Mouse (Mus musculus): ENCODE measurements around the gene D630003M21Rik. TPM values are rescaled to one million over a fixed set of nuclear protein-coding genes. Genes with fewer than 3 reads are reported as not detected.

Gene D630003M21Rik
- total RNA-seq, 2 experiments from 2014 or later, result 4.3 to 4.4 TPM

DNA sequence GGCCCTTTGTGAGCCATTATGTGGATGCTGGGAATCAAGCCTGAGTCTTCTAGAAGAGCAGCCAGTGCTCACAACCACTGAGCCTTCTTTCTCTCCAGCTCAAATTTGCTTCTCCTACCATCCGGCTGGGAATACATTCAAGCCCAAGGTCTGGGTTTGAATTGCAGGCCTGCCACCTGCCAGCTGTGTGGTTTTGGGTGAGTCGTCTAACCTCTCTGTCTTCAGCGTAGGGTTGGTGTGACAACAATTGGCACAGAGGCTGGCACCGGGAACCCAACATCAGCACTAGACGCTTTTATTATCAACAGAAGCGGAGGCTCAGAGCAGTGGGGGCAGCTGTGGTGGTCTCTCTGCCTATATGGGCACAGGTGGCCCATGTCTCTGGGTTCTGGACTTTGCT, 30.2 kb downstream of the D630003M21Rik start:
- DNase-seq (ENCODE audit: low spot score in 2 of 2), result no peak

DNA sequence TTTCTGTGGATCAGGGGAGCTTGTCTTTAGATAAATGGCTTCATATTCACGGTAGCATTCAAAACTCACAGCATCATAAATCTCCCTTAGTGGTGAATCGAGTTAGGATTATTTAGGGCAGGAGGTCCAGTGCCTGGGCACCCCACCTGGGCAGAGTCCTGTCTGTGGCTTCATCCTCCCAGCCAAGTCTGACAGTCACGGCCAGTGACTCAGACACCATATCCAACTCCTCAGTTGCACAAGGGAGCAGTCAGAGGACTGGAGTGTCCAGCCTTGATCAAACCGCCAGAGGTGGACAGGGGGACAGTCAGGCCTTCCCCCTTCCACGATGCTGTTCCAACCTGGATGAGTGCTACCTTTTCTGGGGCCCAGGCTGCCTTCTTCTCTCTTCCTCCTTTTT, 31.1 kb downstream of the D630003M21Rik start:
- DNase-seq (ENCODE audit: low spot score in 2 of 2), result no peak

DNA sequence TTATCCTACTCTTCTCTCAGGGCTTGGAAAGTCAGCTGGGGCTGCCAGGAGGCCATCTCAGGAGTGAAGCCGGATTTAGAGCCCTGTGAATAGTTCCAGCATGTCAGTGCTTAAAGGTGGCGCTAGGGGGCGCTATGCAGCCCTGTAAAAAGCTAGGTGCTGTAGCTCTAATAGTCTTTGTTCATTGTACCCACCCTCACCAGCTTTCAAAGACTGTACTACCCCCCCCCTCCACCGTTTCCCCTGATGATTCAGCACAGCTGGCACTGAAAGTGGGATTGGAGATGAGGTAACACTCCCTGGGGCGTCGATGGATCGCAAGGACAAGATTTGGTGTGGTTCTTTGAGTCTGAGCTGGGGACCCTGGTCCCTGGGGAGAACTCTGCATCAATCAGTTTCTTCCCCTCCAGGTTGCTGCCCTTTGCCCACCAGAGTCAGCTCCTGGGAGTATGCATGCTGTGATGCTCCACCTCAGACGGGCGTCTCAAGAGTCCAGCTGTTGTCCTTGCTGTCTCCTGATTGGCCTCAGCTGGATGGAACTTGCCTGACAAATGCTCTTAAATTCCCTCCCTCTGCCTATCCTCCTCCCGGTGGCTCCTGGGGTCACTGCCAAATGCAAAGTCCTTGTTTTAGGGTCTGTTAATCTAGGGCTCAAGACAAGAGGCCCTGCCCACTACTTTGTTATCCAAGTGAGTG, 33.9 kb downstream of the D630003M21Rik start:
- DNase-seq (ENCODE audit: low spot score in 2 of 2), result peak; percentile 56 to 69

DNA sequence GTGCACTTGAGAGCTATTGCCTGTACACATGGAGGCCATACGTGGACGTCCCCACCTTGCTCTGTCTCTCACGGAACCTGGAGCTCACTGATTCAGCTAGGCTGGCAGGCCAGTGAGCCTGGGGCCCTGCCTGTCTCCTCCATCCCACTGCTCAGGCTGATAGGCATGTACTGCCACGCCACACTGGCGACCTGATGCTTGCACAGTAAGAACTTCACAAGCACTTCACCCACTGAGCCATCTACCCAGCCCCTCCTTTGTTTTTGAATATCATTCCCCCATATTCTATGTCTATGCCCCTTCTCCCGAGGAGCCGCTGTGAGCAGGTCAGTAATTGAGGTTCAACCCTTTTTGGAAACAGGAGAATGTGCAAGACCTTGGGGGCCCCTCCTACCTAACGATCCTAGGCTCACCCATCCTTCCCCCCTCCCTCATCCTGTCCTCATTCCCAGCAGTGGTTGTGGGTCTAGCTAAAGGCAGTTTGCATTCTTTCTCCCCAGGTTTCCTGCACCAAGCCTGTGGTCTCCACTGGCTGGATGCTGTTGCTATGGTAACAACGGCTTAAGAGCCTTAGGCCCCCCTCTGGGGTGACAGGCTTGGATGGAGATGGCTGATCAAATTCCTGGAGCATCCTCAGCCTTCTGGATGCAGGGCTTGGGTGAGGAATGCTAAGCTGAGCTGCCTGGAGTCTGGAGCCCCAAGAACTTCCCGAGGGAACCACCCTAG, 35.2 kb downstream of the D630003M21Rik start:
- no peak for DNase-seq (ENCODE audit: low spot score in 2 of 2)

DNA sequence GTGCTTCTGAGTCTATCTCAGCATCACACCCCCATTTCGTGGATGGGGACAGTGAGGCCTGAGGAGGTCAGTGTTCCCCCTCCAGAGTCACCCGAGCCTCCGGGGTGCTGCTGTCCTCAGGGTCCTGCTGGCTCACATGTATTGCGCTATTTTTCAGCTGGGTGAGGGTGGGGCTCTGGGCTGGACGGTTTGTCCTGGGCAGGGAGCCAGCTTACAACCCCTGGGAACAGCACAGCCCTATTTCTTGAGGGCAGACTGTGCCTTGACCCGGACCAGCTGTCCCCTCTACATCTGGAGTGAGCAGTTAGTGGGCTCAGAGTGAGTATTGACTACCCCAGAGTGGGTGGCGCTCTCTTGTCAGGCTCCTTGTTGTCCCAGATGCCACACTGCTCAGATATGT, 37.9 kb downstream of the D630003M21Rik start:
- DNase-seq (ENCODE audit: low spot score in 2 of 2), result no peak

DNA sequence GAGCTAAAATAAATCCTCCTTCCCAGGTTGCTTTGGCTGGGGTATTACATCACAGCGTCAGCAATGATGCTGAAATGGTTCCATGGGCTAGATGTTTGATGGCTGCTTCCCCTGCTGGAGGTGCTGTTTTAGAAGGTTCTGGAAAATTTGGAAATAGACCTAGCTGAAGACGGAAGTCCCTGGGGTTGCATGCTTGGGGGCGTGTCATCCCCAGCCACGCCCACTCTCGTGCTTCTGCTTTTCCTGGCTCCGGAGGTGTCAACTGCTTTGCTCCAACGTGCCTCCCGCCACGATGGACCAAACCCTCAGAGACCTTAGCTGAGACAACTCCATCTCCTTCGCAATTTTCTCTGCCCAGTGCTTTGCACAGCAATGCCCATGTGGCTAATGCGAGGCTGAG, 39.6 kb downstream of the D630003M21Rik start:
- no peak for DNase-seq (ENCODE audit: low spot score in 2 of 2)

DNA sequence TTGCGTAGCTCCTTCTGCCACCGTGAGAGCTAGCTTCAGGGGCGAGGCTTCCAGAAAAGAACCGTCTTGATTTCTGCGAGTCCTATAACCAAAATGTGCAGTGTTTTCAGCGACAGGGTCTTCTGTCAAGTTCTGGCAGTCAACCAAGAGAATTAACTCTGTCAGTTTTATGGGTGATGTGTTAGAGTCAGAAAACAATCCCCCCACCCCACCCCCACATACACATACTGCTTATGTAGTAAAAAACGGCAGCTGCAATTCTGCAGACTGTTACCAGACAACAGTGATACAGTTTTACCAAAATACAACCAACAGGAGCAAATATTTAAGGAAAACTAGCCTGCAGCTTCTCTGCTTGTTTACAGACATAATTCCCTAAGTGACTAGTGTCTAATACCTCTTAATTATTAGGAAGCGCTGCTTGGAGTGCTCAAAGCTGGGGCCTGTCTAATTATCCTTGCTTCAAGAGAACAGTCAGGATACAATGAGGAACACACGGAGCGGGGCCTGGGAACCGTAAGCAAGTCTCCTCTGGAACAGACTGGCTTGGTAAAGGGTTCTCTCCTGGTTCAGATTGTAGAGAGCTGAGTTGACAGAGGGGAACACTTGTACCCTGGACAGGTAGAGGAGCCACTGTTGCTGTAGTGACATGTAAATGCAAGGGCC, 42.7 kb downstream of the D630003M21Rik start:
- no peak for DNase-seq (ENCODE audit: low spot score in 2 of 2)

DNA sequence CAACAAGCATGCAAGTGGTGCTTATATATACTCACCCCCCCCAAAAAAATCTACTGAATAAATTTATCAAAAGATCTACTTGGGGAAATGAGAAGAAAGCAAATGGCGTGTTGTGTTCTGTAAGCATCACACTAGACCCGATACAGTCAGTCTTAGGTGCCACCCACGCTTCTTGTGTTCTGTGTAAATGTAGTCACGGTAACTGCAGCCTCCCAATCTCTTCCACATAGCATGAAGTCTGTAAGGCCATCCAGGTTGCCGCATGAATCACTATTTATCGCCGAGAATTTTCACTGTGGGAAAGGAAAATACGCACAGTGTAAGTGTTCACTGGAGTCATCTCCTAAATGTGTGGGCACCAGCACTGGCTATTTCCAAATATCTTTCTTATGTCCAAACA, 45.8 kb downstream of the D630003M21Rik start:
- DNase-seq (ENCODE audit: low spot score in 2 of 2), result no peak

DNA sequence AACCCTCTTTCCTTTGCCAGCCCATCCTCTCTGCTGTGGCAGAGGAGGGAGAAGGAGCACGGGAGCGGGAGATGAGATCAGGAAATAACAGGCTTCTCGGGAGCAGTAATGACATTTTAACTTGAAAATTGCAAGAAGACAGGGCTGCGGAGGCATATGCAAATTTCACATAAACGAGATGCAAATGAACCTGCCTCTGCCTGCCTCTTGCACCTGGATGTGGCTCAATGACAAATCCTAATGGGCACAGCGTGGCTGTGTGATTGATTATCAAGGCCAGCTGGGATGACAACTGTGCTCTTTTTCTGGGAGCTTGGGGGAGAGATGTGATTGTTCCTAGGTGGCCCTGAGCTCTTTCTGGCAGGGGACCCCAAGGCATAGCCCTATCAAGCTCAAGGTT, 47.1 kb downstream of the D630003M21Rik start:
- no peak for DNase-seq (ENCODE audit: low spot score in 2 of 2)

DNA sequence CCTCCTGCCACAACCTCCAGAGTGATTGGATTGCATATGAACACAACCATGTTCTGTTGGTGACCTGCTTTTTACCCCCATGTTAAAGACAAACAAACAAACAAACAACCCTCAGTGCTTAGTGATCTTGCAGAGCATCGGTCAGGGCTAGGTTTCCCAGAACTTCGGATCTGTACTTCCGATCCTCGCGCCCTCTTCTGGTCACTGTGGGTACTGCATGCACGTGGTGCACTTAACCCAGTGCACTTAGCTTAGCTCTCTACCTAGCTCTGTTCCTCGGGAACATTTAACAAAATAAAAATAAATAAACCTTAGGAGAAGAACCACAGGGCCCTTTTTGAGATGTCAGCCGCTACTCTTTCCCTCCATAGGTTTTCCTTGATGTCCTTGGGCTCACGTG, 48.2 kb downstream of the D630003M21Rik start:
- peak; percentile 76 to 81 for DNase-seq (ENCODE audit: low spot score in 2 of 2)

DNA sequence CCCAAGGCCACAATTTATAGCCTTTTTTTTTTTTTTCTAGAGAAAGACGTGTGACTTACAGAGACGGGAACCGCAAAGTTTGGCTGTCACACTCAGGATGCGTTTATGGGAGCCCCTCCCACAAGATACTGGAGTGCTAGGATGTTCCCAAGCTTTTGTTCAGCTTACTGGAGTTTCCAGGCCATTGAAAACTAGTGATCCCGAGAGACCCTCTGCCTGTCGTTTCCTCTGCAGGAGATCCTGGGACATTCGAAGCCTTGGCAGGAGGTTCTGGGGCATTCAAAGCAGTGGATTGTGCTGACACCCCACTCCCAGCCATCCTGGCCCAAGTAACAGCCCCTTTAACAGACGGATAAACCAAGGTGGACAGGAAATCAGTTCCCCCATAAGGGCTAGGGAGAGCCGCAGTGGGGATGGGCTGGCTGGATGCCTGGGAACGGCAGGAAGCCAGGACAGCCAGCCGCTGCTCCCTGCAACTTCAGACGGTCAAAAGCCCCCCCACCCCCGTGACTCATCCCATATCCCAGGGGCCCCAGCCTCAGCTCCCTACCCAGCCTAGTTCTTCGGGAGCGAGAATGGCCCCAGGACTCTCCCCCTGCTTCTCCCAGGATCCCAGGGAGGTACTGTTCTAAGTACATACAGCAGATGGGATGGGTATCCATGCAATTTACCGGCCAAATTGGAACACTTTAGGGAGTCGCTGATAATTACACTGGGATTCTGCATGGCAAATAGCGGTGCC, 49.5 kb downstream of the D630003M21Rik start:
- peak; percentile 30 to 54 for DNase-seq (ENCODE audit: low spot score in 2 of 2)

DNA sequence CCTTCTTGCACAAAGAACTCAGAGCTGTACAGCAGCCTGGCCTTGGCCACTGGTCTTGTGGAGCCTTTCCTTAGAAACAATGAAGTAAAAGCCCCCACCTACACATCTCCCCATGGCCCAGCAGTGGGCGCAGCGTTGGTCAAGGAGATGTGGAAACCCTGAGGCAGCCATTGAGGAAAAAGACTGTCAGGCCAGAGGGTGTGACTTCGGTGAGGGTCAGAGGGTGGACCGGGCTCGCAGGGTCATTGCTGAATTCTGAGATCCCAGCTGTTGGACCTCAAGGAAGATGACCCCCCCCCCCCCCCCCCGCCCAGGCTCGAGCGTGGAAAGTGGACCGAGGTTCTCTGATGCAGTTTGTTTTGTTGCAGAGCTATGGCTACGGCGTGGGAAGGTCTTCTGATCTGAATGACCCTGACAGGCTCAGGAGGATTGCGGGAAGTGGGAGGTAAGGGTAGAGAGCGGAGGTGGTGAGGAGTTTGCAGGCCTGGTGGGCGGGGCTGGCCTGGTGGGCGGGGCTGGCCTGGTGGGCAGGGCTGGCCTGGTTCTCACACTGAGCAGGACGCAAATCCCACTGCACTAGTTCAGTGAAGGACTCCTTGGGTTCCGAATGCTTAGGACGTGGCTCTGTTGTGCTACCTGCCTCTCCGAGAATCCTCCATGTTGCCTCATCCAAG, 50.2 kb downstream of the D630003M21Rik start:
- DNase-seq (ENCODE audit: low spot score in 2 of 2), result peak; percentile 32 to 60

DNA sequence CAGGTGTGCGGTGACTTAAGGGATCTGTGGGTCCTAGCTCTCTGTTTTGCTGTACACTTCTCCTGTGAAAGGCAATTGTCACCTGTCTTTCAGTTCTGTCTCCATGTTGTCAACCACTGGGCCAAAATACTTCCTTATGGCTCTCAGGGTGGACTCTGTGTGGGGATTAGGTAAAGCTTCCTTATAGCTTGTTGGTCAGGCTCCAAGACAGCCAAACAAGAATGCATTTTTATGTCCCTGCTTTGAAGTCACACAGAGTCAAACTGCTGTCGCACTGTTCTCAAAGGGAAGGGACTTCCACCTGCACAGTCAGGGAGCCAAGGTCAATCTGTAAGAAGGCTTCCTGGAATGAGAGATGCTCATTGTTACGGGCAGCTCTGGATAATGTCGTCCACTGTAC, 50.9 kb downstream of the D630003M21Rik start:
- DNase-seq (ENCODE audit: low spot score in 2 of 2), result no peak

DNA sequence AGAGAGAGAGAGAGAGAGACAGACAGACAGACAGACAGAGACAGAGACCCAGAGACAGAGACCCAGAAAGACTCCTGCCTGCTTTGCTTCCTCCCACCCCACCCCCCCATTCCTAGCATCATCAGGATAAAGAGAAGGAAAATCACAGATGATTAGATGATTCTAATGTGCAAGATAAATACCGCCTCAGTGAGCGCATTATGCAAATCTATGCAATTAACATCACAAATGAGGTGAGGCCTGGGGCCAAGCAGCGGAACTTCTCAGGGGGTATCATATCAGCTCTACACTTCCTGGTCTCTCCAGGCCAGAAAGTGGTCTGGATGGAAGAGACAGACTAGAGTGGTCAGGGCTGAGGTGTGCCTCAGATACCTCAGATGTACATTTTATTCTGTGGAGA, 51.4 kb downstream of the D630003M21Rik start:
- DNase-seq (ENCODE audit: low spot score in 2 of 2), result no peak

DNA sequence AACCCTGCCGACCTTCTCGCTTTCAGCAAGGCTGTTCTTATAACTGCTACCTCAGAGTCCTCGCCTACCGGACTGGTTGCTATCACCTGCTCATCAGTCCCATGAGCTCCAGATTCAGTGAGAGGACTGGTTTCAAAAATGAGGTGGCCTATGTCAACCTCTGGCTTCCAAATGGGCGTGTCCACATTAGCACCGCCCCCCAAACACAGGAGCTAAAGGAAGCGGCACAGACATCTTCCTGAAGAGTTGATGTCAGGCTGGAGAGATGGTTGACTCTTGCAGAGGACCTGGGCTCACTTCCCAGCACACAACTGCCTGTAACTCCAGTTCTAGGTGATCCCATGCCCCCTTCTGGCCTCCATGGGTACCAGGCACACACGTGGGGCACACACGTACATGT, 52.3 kb downstream of the D630003M21Rik start:
- no peak for DNase-seq (ENCODE audit: low spot score in 2 of 2)

DNA sequence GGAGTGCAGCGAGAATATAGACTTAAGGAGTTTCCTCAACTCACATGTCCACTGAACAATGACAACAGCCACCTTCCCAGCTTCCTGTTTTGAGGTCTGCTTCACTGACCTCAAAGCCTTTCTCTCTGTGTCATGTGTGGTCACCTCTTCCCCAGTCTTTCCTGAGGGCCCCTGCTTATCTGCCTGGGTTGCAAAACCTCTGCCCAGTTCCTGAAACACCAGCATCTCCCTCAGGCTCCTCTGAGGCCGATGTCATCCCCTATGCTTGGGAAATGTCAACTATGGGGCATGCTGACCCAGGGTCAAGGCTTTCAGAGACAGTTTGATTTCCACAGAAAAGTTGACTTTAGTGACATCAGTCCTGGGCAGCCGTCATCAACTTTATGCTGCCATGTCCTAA, 53.6 kb downstream of the D630003M21Rik start:
- DNase-seq (ENCODE audit: low spot score in 2 of 2), result no peak

DNA sequence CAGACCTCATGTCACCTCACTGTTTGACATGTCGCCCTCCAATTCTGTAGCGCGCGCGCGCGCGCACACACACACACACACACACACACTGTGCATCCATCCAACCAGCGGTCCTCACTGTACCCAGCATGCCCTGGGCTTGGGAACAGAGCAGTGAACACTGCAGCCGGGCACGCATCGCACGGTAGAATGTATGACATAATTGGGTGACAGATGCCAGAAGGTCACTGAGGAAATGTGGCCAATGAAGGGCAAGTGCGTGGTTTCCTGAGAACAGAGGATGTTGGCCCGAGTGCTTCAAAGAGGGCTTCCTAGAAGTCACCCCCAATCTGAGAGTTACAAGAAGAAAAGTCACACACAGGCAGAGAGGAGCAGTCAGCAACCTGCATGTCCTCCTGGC, 54.1 kb downstream of the D630003M21Rik start:
- DNase-seq (ENCODE audit: low spot score in 2 of 2), result no peak

DNA sequence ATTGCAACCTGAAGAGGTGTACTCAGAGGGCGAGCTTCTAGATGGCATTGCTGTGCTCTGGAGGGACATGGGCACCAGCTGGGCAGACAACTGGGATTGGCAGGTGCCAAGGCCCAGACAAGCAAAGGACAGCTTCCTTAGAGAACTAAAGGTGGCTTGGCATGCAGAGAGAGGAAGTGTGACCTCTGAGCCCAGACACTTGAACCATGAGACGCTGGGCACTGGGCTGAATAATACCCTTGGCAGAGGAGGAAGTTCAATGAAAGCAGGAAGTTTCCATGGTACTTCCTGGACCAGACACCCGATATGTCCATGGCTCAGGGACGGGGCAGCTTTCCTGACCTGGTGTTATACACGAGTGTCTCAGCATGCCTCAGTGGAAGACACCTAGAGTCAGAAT, 54.6 kb downstream of the D630003M21Rik start:
- no peak for DNase-seq (ENCODE audit: low spot score in 2 of 2)

DNA sequence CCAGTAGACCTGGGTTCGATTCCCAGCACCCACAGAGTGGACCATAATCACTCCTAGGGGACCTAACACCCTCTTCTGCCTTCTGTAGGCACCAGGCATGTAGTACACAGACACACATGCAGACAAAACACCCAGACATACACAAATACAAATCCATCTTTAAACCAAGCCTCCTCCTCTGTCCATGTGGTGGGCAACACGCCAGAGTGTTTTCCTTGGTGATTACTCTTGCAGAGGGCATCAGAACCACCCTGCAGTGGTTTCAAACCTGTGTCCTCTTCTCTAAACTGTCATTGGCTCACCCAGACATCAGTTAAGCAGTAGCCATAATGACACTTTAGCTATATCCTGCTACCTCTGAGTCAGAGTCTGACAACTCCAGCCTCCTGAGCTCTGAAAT, 58.6 kb downstream of the D630003M21Rik start:
- no peak for DNase-seq (ENCODE audit: low spot score in 2 of 2)

DNA sequence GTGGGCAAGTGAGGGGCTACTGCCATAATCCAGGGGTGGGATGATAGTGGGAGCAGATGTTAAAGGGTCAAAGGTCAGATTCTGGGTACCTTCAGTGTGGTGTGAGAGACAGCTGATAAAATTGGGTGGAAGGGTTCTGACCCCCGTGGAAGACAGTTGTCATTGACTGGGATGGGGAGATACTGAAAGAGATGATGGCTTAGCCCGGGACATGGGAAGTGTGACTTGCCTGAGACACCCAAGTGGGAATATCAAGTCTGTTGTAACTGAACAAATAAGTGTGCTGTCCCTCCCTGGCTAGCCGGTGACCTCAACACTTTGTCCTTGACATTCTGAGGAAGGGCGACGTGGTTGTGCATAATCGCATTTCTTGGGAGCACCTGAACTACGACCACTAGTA, 59.3 kb downstream of the D630003M21Rik start:
- DNase-seq (ENCODE audit: low spot score in 2 of 2), result no peak

DNA sequence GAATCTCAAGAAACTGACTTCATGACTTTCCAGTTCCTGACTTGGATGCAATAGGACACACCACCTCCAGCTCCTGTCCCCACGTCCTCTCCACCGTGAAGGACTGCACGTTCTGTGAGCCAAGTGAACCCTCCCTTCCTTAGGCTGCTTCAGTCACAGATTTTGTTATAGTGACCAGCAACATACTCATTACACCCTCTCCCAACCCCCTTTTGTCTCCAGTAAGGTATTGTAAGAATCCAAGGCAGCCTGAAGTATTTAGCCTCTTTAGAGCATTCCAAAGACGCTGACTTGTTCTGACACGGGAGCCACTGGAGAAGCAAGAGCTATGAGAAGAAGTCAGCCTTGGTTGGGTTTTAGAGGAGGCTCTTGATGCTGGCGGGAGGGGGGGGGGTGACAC, 59.7 kb downstream of the D630003M21Rik start:
- DNase-seq (ENCODE audit: low spot score in 2 of 2), result no peak
